Mouse (Mus musculus): Measurements from ENCODE around the gene Fkrp. TPM values are rescaled to one million over a fixed set of nuclear protein-coding genes. Genes with fewer than 3 reads are reported as not detected.
A peak's percentile ranks its signal among the peaks of the same experiment; 100 is the strongest.

Fkrp gene
- total RNA-seq, 2 experiments from 2014 or later = 42.2 to 45.0 TPM

DNA sequence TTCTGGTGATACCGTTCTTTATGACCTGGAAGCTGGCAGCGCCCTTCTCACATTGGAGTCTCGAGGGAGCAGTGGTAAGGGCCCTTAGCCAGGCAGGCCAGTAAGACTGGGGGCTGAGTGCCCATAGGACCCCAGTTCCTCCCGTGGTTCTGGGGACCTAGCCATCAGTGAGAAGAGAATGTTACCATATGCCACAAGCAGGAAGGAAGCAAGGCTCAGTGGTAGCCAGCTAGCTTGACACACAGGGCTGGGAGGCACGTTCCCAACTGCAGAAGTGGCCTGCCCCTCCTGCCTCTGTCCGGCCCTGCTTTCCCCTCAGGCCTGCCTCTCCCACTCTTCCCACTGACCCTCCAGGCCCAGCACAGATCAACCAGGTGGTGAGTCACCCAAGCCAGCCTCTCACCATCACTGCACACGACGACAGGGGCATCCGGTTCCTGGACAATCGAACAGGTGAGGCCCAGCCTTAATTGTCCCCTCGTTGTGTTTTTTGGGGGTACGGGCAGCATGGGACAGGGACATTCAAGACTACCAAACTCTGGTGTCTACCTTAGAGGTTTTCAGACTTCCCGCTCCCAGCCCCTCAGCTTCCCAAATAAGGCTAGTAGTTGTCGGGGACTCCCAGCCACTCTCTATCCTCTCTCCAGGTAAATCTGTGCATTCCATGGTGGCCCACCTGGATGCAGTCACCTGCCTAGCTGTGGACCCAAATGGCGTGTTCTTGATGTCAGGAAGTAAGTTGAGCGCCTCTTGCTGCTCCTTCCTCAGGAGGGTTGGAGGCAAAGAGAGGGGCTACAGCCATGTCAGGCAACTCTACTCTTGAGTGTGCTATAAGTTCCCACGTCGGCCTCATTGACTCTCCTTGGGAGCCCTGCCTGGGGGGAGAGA lies 21.6 kb upstream of the Fkrp start:
- DNase-seq (ENCODE audit: low spot score in 2 of 2) = no peak

DNA sequence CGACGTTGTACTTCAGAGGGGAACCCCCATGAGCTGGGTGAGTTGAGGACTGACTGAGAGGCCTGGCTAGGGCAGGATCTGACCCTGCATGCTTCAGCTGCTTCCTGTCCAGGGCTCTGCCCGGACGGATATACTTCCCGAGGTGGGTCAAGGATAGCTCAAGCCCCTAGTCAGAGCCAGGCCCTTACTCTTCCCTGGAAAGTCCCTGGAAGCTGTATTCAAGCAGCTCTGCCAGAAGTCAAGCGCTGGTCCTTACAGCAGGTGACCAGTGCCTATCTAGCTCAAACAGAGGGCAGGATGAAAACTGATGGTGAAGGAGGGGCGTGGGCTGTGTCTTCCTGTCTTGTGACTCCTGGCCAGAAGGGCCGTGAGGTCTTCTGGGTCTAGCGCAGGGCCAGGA lies 13.9 kb upstream of the Fkrp start:
- no peak for DNase-seq (ENCODE audit: low spot score in 2 of 2)

- DNase-seq (ENCODE audit: low spot score in 2 of 2) = no peak
Observed at GRCm38 (mm10) chr7:16827274-16827673, 10.7 kb upstream of the Fkrp start.

DNA sequence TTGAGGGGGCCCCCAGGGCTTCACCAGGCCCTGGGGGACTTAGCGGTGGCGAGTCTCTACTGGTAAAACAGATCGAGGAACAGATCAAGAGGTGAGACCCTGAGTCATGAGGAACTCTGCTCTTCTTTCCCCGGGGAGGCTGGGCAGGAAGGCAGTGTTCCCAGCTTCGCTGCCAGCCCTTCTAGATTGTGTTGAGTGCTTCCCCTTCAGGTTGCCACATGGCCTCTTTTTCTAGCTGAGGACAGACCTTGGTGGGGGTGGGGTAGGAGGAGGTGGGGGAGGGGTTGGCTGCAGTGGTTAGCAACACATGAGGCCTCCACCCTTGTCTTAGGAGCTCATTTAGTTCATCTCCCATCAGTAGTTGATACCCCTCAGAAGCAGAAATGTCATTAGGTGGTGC lies 10.0 kb upstream of the Fkrp start:
- DNase-seq (ENCODE audit: low spot score in 2 of 2) = no peak

DNA sequence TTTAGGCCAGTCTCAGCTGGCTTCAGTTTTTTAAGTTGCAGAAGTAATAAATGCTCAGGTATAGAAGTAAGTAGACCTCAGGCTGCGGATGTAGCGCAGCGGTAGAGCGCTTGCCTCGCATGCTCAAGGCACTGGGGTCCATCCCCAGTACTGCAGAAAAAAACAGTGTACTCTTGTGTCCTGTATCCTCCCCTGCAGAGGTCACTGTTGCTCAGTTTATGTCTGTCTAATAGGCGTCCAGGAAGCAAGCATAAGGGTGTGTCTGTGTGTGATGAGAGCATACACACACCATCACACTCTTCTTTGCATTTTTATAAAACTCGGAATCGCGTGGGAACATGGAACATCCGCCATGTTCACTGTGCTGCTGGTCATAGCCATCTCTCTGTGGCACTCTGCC lies 9.3 kb upstream of the Fkrp start:
- DNase-seq (ENCODE audit: low spot score in 2 of 2) = no peak

- DNase-seq (ENCODE audit: low spot score in 2 of 2) = no peak
Observed at GRCm38 (mm10) chr7:16823734-16824133, 7.2 kb upstream of the Fkrp start.

- DNase-seq (ENCODE audit: low spot score in 2 of 2) = no peak
Observed at GRCm38 (mm10) chr7:16821669-16822101, 5.2 kb upstream of the Fkrp start.

GRCm38 (mm10) chr7:16821091-16821490 lies 4.6 kb upstream of the Fkrp start:
- DNase-seq (ENCODE audit: low spot score in 2 of 2) = no peak

GRCm38 (mm10) chr7:16820271-16820763 lies 3.8 kb upstream of the Fkrp start:
- DNase-seq (ENCODE audit: low spot score in 2 of 2) = no peak

DNA sequence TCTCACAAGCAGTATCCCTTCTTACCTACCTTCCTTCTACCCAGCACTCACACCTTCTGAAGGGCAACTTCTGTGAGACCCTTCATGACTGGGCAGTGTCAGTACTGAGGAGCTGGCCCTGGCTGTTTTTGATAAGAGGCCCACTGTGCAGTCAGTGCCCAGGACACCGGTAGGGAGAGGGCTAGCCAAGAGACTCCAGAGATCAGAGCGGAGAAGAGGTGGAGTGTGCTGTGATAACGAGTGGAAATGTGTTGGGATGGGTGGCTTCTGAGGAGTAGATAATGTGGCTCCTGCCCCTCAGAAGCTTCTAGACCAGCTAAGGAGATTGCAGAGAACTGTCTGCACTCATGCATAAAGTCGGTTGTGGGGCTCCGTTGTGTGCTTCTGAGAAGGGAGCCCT lies 3.3 kb upstream of the Fkrp start:
- no peak for DNase-seq (ENCODE audit: low spot score in 2 of 2)

DNA sequence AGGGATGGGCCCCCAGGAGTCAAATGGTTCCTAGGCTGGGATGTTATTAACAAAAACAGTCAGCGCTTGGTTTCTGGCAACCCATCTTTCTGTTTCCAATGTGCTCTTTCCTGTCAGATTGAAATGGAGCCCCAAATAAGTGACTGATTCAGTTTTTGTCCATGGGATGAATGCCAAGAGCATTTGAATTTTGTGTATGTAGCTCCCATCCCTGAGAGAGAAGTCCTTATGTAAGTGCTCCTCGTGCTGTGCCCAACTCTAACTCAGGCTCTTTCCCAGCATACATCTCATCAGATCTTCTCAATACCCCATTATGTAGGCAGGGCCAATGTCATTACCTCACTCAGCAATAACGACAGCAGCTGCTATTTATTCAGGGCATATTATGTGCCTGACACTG lies 1.2 kb upstream of the Fkrp start:
- no peak for DNase-seq (ENCODE audit: low spot score in 2 of 2)

- peak; percentile 76 to 84 for DNase-seq (ENCODE audit: low spot score in 2 of 2)
Observed at GRCm38 (mm10) chr7:16816078-16816474, 456 bp downstream of the Fkrp start.

DNA sequence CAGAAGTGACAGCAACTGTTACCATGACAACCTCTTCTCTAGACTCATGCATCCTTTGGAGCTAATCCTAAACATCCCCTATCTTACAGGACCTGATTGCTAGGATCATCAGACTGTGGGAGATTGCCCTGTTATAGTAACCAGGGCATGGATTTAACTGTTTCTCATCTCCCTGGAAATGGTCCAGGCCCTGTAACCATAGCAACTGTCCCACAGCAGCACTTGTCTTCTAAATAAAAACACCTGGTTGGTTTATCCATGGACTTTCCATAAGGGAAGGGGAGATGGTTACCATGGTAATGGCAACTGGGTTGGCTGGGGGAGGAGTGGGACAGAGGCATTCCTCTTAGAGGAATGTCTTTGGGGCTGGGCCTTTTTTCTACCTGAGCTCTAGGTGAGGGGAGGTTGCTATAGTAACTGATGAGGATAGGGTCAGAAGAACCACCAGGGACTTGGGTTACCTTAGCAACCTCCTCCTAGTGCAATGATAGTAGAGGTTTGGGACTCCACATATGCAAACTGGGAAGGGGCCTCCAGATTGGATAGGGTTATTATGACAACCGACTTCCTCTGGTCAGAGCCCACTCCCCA lies 1.1 kb downstream of the Fkrp start, which contains the start of gene Strn4:
Gene Strn4 (plus strand): TSS at position 539 of the 591 bp plus-strand sequence.
- DNase-seq (ENCODE audit: low spot score in 2 of 2) = no peak

DNA sequence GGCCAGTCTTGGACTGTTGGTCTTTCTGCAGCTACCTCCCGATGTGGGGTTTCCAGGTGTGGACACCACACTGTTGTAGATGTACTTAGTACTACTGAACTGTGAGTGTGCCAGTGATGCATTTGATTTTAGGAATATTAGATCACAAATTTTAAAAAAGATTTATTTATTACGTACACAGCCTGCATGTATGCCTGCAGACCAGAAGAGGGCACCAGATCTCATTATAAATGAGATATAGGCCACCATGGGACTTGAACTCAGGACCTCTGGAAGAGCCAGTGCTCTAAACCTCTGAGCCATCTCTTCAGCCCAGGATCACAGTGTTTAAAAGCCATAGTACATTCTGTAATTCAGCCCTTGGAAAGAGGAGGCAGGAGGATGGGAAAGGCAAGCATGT lies 4.0 kb downstream of the Fkrp start:
- DNase-seq (ENCODE audit: low spot score in 2 of 2) = no peak

DNA sequence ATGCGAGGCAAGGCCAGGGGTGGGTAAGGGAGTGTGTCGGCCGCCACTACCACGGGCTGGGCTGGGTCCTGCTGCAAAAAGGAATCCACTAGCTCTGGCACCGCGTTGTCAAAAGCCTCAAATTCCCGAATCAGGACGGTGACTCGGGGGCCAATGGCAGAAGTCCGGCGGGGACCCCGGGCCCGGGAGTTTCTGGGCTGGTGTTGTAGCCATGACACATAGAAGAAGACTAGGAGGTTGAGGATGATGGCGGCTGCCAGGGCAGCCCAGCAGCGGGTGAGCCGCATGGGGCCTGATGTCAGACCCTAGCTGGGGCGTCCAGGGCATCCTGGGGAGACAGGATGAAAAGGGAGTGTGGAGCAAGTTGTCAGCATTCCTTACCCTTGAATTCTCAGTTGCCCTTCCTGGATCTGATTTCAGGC lies 4.9 kb downstream of the Fkrp start:
- no peak for DNase-seq (ENCODE audit: low spot score in 2 of 2)

GRCm38 (mm10) chr7:16810920-16811648 lies 5.4 kb downstream of the Fkrp start:
- DNase-seq (ENCODE audit: low spot score in 2 of 2) = peak; percentile 52 to 66

GRCm38 (mm10) chr7:16810399-16810919 lies 6.1 kb downstream of the Fkrp start:
- no peak for DNase-seq (ENCODE audit: low spot score in 2 of 2)

- peak; percentile 78 to 82 for DNase-seq (ENCODE audit: low spot score in 2 of 2)
Observed at GRCm38 (mm10) chr7:16809739-16810138, 6.8 kb downstream of the Fkrp start.

GRCm38 (mm10) chr7:16808647-16809046 lies 7.9 kb downstream of the Fkrp start:
- no peak for DNase-seq (ENCODE audit: low spot score in 2 of 2)

- DNase-seq (ENCODE audit: low spot score in 2 of 2) = no peak
Observed at GRCm38 (mm10) chr7:16807936-16808335, 8.6 kb downstream of the Fkrp start.

GRCm38 (mm10) chr7:16804409-16805028 lies 12.0 kb downstream of the Fkrp start:
- no peak for DNase-seq (ENCODE audit: low spot score in 2 of 2)
